Mouse (Mus musculus) T-cell, adult 2 months (primary cell): Measurements from ENCODE around the gene Simc1.
"Not testable (repeated sequence)": the region's sequence is repeated elsewhere in the genome, so short reads cannot be mapped to it uniquely, and the experiment has no call there.

ENCODE experiments used
- DNase-seq: peaks from one replicate; pipeline ENCODE4 v3.0.0; 2022; ENCODE audit warnings: low spot score

The Simc1 gene

DNA sequence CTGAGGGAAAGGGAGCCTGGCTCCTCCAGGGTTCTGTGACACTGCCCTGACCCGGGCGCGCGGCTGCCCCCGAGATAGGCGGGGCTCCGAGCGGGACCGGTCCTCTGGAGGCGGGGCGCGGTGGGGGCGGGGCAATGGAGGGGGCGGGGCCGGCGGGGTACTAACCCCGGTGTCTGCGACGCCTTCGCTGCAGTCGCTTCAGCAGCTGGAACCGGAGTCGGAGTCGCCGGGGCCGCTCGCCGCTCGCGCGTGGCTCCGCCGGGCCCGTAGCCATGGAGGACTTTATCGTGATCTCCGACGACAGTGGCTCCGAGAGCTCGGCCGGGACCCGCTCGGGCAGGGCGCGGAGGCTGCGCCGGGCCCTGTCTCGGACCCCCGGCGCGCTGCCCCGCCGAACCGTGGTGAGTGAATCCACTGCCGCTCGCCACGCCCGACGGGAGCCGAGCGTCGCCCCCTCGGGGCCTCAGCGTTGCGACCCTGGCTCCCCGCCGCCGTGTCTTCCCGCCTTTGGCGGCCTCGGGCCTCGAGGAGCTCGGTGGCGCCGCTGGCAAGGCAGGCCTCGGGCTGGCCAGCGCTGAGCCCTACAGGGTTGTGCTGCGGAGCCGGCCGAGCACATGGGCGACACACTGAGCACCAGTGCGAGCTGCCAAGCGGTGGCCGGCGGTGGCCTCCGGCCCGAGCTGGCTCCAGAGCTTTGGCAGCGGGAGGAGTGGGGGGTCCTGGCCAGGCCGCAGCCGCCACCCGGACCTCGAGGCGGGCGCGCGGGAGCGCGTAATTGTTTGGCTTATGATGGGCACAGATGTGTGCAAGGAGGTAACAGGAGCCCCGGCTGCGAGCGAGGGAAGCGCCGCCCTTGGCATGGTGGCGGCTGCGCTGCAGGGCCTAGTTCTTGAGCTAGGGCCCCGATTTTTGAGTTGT, at the start of gene Simc1:
TSS of gene Simc1 (plus strand) at position 176 of the 918 bp plus-strand sequence.
- DNase-seq = peak; percentile 64

DNA sequence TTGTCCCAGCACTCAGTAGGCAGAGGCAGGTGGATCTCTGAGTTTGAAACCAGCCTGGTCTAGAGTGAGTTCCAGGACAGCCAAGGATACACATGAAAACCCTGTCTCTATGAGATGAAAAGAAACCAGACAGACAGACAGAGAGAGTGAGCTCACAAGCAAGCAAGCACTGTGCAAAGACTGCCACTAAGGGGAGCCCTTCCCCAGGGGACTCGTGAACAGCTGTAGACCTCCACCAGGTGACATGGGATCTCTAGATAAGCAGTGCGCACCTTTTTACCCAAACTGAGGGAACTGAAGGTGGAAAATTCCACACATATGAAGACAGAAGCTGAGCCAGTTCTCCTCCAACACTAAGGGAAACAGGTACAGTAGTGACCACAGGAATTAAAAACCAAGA, 46.5 kb upstream of the Simc1 start:
- DNase-seq = peak; percentile 18

GRCm38 (mm10) chr13:54459282-54459681, 44.3 kb upstream of the Simc1 start:
- no peak for DNase-seq

DNA sequence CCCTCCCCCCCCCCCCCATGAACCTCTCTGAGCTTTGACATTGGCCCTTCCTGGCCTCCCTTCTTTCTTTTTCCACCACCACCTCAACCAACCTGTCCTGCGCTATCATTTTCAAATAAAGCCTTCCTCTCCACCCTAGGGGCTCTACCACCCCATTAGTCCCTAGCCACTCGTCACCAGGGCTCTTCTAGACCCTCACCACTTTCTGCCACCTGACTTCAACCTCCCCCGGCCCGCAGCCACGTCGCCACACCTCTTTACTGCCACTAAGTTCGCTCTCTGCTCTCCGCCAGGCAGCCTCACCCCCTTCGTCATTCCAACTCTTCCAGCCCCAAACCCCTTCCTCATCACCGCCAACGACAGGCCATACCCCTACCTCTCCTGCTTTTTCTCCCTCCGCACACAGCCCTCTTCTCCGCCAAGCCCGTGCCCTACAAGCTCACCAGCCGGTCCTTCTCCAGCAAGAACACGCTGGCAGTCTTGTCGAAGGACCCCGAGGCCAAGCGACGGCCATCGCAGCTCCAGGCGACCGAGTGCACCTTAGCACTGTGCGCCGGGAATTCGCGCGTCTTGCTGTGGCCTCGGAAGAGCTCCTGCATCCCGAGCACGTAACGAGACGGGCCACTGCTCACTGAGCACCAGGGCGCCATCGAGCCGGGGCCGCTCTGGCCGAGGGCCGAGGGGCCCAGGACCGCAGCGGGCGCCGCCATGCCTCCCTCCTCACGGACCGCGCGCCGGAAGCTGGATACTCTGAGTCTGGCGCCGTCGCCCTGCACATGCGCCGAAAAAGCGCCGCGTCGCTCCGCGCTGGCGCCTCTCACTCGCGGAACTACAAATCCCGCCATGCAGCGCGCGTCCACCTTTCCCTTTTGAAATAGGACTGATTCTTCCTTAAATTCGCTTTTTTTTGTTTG, 35.2 kb upstream of the Simc1 start, which contains the start of gene Thoc3:
TSS of gene Thoc3 (minus strand) at position 752 of the 914 bp plus-strand sequence.
- peak; percentile 86 for DNase-seq

DNA sequence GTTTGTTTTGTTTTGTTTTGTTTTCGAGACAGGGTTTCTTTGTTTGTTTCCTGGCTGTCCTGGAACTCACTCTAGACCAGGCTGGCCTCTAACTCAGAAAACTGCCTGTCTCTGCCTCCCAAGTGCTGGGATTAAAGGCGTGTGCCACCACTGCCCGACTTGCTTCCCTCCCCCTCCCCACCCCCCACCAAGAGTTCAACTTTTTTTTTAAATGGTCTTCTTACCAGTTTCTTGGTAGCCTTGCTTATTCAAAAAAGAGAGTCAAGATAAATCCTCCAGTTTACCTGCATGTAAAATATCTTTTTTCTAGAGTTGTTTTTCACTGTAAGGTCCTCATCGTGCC, 34.6 kb upstream of the Simc1 start:
- no peak for DNase-seq

DNA sequence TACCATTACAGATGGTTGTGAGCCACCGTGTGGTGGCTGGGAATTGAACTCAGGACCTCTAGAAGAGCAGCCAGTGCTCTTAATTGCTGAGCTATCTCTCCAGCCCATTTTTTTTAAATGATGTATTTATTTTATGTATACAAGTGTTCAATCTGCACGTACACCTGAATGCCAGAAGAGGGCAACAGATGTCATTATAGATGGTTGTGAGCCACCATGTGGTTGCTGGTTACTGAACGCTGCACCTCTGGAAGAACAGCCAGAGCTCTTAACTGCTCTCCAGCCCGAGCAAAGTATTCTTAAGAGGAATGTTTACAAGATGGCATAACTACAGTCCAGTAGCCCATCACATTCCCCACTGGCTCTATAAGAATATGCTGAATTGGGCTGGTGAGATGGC, 31.6 kb upstream of the Simc1 start:
- DNase-seq = no peak

DNA sequence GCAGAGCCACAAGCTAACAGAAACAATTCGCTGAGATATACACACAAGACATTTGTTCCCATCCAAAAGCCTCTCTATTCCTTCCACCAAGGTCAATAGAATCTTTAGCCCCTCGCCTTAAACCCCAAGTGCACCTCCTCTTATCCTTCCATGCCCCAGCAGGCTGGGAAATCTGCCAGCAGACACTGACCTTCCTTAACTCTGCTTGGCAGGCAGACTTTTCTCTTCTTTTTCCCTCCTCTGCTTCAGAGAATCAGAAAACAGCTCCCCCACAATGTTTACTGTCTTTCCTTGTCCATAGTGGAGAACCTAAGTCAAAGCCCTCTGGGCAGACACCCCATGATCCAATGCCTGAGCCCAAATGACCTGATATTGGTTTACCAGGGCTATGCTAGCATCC, 28.6 kb upstream of the Simc1 start:
- no peak for DNase-seq

- DNase-seq = no peak
Observed at GRCm38 (mm10) chr13:54475702-54476101, 27.9 kb upstream of the Simc1 start.

GRCm38 (mm10) chr13:54479286-54479685, 24.3 kb upstream of the Simc1 start:
- DNase-seq = no peak

- no peak for DNase-seq
Observed at GRCm38 (mm10) chr13:54481498-54481897, 22.1 kb upstream of the Simc1 start.

GRCm38 (mm10) chr13:54490411-54490810, 13.2 kb upstream of the Simc1 start:
- DNase-seq = no peak

GRCm38 (mm10) chr13:54491381-54491780, 12.2 kb upstream of the Simc1 start:
- DNase-seq = no peak

GRCm38 (mm10) chr13:54499551-54499950, 4.0 kb upstream of the Simc1 start:
- not testable (repeated sequence) for DNase-seq

- no peak for DNase-seq
Observed at GRCm38 (mm10) chr13:54501352-54501751, 2.2 kb upstream of the Simc1 start.

GRCm38 (mm10) chr13:54501957-54502690, 1.5 kb upstream of the Simc1 start:
- no peak for DNase-seq

DNA sequence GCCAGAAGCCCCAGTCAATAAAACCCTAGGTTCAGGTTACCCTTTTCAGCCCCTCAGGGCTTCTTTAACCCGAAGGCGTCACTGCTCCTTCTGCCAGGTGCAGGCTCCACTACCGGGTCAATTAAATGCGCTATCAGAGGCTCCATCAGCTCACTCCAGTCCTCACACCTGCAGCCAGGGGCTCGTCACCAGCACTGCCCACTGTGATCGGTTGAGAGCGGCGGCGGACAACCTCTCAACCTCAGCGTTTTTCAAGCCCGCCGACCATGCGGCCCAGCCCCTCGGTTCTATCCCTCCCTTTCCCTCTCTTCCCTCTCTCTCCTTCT, 338 bp upstream of the Simc1 start:
- DNase-seq = no peak

DNA sequence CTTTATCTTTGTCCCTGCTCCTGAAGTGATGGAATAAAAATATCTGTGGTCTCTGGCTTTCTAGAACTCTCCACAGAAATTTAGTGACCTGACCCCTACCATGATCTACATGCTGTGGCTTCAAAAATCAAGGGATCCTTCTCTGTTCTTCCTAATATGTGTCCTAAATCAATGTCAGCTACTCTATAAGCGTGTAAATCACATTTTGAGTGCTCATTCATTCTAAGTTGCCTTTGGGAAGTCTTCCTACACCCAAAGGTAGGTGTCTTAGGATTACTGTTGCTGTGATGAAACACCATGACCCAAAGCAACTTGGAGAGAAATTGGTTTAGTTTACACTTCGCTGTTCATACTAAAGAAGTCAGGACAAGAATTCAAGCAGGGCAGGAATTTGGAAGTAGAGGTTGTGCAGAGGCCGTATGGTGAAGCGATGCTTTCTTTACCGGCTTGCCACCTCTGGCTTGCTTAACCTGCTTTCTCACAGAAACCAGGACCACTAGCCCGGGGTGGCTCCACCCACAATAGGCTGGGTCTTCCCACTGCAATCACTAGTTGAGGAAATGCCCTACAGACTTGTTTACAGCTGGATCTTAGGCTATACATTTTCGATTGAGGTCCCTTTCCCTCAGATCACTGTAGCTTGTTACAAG, 1.2 kb downstream of the Simc1 start:
- peak; percentile 10 for DNase-seq

DNA sequence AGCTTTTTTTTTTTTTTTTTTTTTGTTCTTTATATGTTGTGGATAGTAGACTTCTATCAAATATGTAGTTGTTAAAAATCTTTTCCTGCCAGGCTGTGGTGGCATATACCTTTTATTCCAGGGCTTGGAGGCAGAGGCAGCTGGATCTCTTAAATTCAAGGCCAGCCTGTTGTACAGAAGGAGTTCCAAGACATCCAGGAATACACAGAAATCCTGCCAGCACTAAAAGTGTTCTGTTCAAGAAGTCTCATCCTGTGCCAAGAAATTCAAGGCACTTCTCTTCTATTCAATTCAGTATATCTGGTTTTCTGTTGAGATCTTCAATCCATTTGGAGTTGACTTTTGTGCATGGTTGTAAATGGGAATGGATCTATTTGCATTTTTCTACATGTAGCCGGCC, 2.3 kb downstream of the Simc1 start:
- DNase-seq = no peak

DNA sequence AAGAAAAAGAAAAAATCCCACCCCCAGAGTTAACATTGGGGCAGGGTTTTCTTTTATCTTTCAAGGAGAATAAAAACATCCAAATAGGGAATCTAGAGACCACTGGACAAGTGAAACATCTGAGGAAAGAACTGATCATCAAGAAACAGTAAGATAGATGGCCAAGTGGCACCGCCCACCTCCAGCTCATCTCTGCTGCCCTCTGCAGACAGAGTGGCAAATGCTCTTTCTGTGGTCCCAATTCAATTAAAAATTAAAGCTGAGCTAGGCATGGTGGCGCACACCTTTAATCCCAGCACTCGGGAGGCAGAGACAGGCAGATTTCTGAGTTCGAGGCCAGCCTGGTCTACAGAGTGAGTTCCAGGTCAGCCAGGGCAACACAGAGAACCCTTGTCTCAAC, 16.6 kb downstream of the Simc1 start:
- peak; percentile 47 for DNase-seq

GRCm38 (mm10) chr13:54521181-54521580, 17.6 kb downstream of the Simc1 start:
- no peak for DNase-seq

- DNase-seq = no peak
Observed at GRCm38 (mm10) chr13:54527140-54527539, 23.6 kb downstream of the Simc1 start.

DNA sequence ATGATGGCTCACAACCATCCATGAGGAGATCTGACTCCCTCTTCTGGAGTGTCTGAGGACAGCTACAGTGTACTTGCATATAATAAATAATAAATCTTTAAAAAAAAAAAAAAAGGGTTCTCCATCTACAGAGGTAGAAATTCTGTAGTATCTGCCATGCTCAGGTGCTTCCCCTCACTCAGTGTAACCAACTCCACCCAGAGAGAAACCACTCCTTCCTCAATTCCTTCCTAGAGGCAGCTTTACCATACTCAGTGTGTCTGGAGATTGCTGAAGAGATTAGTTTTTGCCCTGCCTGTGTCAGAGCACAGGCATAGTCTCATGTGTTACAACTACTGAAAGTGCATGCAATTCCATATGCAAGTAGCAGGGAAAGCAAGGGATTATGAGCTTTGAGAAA, 28.6 kb downstream of the Simc1 start:
- DNase-seq = no peak
